Mouse (Mus musculus) stomach, embryonic 14.5 days (tissue): ENCODE data around the gene Olfr877. TPM values are rescaled to one million over a fixed set of nuclear protein-coding genes. Genes with fewer than 3 reads are reported as not detected.

Experiments
- ATAC-seq: fragments of 200-750 bp; cut with Nextera tagmentation; 2 replicates; pipeline ENCODE4 v1.8.0; 2017; ENCODE audit warnings: low read depth, moderate TSS enrichment; ENCODE audit not compliant: insufficient number of reproducible peaks, insufficient read depth, low FRiP score
- H3K27ac ChIP-seq: fragments of 300-500 bp; sonication (generic); 2 replicates; pipeline ENCODE4 v1.5.1; 2014; ENCODE audit warnings: mild to moderate bottlenecking, low read length, moderate library complexity, mixed read lengths
- H3K27me3 ChIP-seq: fragments of 300-500 bp; sonication (generic); 2 replicates; pipeline ENCODE4 v1.6.1; 2014; ENCODE audit warnings: low read length, control low read depth, mixed read lengths; ENCODE audit not compliant: control insufficient read depth, insufficient read depth
- H3K36me3 ChIP-seq: fragments of 300-500 bp; sonication (generic); 2 replicates; pipeline ENCODE4 v1.6.1; 2014; ENCODE audit warnings: mild to moderate bottlenecking, control low read depth, low read length, moderate library complexity, mixed read lengths; ENCODE audit not compliant: control insufficient read depth, insufficient read depth
- H3K4me1 ChIP-seq: fragments of 300-500 bp; sonication (generic); 2 replicates; pipeline ENCODE4 v1.6.1; 2014; ENCODE audit warnings: low read length, control low read depth, mixed read lengths; ENCODE audit not compliant: control insufficient read depth, insufficient read depth
- H3K4me2 ChIP-seq: fragments of 300-500 bp; sonication (generic); replicated peaks from 2 replicates; pipeline ENCODE4 v1.6.1; 2014; ENCODE audit warnings: low read depth, low read length, control low read depth
- H3K4me3 ChIP-seq: fragments of 300-500 bp; sonication (generic); 2 replicates; pipeline ENCODE4 v1.5.1; 2014; ENCODE audit warnings: low read depth, low read length, control low read depth
- H3K9ac ChIP-seq: fragments of 300-500 bp; sonication (generic); replicated peaks from 2 replicates; pipeline ENCODE4 v1.6.1; 2014; ENCODE audit warnings: low read depth, mild to moderate bottlenecking, control low read depth, low read length, moderate library complexity, mixed read lengths
- H3K9me3 ChIP-seq: fragments of 300-500 bp; sonication (generic); 2 replicates; pipeline ENCODE4 v1.6.1; 2016; ENCODE audit warnings: low read depth, low read length, control low read depth; ENCODE audit not compliant: control insufficient read depth
- WGBS: fragments of 180-500 bp; shearing (Covaris S2); extraction: QIAGEN DNeasy Blood & Tissue Kit; methylation state at CpG from one replicate; pipeline ENCODE4 v1.1.7; 2014; 5-methylcytosine and 5-hydroxymethylcytosine counted together
- polyA plus RNA-seq: library from polyadenylated mRNA; unstranded; fragments of >200 nt; fragmentation: Nextera tagmentation; extraction: Ambion mirVana; gene quantifications from 2 replicates; pipeline ENCODE4 v1.2.1, GENCODE M21; 2014

Olfr877 gene
- polyA plus RNA-seq = not detected in 2 replicates

- Histone ChIP-seq H3K27me3 (no peaks in the 10 kb centered on the region), H3K4me2 (no peak within 1 kb of the TSS), H3K9me3 (no peaks in the 10 kb centered on the region), H3K4me3 (no peak within 1 kb of the TSS), H3K27ac (no peak within 1 kb of the TSS), H3K9ac (no peak within 1 kb of the TSS), H3K4me1 (no peaks in the 10 kb centered on the region), H3K36me3 (no peaks in the 10 kb centered on the region)
- WGBS = 77% methylated on average over 4 of the region's 4 CpGs
- ATAC-seq = no peak
Observed at GRCm38 (mm10) chr9:37853969-37854368, at the start of gene Olfr877. Gene Olfr877 (plus strand): TSS chr9:37854269.

DNA sequence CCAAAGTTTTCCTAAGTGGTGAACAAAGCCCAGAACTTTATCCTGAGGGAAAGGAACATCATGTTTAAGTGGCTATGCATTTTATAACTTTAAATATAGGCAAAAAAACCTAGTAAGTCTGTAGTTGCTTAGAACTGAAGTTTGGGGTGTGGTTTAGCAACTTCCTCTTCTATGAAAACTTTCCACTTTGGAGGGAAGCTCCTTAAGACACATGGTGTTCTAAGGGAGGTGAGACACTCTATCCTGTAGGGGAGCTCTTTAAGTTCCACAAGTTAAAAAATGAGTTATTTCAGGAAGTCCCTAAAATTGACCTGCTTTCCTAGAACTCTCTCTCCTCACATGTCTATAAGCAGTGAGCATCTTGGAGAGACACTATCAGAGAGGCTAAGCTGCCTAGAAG is 46.8 kb upstream of the Olfr877 start:
- Histone ChIP-seq H3K9me3 (no peaks in the 10 kb centered on the region), H3K4me1 (no peaks in the 10 kb centered on the region), H3K4me2 (no peak overlapping the region), H3K27me3 (no peaks in the 10 kb centered on the region), H3K4me3 (no peak overlapping the region), H3K9ac (no peak overlapping the region), H3K36me3 (no peaks in the 10 kb centered on the region), H3K27ac (no peak overlapping the region)
- no peak for ATAC-seq

DNA sequence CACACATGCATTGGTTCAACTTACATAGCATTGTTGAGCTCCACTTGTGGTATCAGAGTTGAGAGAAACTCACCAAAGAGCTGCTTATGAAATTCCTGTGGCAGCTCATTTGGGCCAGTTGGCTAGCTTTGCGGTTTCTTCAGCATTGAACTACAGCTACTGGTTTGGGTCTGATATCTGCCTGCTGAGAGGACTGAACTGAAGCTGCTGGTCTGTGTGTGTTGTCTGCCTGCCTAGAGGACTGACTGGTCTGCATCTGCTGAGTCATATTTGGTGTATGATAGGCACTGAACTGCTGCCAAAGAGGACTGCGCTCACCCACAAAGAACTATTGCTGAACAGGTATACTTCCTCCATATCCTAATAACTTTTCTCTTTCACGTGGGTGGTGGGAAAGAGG is 45.6 kb upstream of the Olfr877 start:
- Histone ChIP-seq H3K4me1 (no peaks in the 10 kb centered on the region), H3K27ac (no peak overlapping the region), H3K4me2 (no peak overlapping the region), H3K36me3 (no peaks in the 10 kb centered on the region), H3K4me3 (no peak overlapping the region), H3K9me3 (no peaks in the 10 kb centered on the region), H3K27me3 (no peaks in the 10 kb centered on the region), H3K9ac (no peak overlapping the region)
- 79% methylated on average over 3 of the region's 3 CpGs for WGBS
- no peak for ATAC-seq

- no peaks in the 10 kb centered on the region for H3K9me3 ChIP-seq
- no peaks in the 10 kb centered on the region for H3K27me3 ChIP-seq
- WGBS = 72% methylated on average over 2 of the region's 2 CpGs
- H3K27ac ChIP-seq = no peak overlapping the region
- no peak overlapping the region for H3K4me2 ChIP-seq
- H3K4me3 ChIP-seq = no peak overlapping the region
- no peaks in the 10 kb centered on the region for H3K4me1 ChIP-seq
- ATAC-seq = no peak
- H3K9ac ChIP-seq = no peak overlapping the region
- no peaks in the 10 kb centered on the region for H3K36me3 ChIP-seq
Observed at GRCm38 (mm10) chr9:37808976-37809375, 45.1 kb upstream of the Olfr877 start.

DNA sequence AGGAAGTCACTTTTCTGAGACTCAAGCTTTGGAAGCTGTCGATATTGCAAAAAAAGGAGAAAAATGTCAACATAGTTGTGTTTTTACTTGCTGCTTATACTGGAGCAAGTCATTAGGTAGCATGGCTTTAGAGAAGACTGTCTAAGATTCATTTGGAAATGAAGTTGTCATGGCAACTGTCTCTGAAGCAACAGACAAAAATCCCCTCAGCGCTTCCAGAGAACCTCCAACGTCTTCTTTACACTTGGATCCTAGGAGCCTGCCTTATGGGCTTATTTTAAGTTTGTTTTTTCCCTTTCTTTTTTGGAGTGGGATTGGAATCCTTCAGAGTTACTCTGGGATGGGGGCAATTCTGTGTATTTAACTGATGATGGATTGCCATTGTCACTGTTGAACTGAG is 39.4 kb upstream of the Olfr877 start:
- Histone ChIP-seq H3K4me2 (no peak overlapping the region), H3K4me3 (no peak overlapping the region), H3K27ac (no peak overlapping the region), H3K27me3 (no peaks in the 10 kb centered on the region), H3K9me3 (no peaks in the 10 kb centered on the region), H3K4me1 (no peaks in the 10 kb centered on the region), H3K36me3 (no peaks in the 10 kb centered on the region), H3K9ac (no peak overlapping the region)
- 72% methylated on average over 3 of the region's 3 CpGs for WGBS
- ATAC-seq = no peak

DNA sequence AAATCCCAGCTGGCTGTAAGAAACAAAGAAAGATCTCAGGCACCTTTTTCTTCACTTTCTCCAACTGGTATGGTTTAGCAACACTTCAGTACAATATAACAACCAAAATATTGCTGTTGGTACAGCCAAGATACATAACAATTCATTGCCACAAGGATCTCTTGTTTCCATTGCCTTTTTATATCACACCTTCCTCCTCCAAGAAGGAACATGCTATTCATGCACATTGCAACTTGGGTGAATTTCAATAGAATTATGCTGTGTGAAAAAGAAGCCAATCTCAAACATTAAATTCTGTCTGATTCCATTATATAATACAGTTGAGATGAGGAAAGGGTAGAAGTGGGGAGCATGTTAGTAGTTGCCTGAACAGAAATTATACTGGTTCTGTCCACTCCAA is 24.2 kb upstream of the Olfr877 start:
- H3K27me3 ChIP-seq = no peaks in the 10 kb centered on the region
- no peak overlapping the region for H3K4me3 ChIP-seq
- H3K4me1 ChIP-seq = no peaks in the 10 kb centered on the region
- no peaks in the 10 kb centered on the region for H3K36me3 ChIP-seq
- H3K9me3 ChIP-seq = no peaks in the 10 kb centered on the region
- H3K9ac ChIP-seq = no peak overlapping the region
- no peak for ATAC-seq
- H3K4me2 ChIP-seq = no peak overlapping the region
- H3K27ac ChIP-seq = no peak overlapping the region

- Histone ChIP-seq H3K36me3 (no peaks in the 10 kb centered on the region), H3K4me1 (no peaks in the 10 kb centered on the region), H3K27ac (no peak overlapping the region), H3K4me3 (no peak overlapping the region), H3K9ac (no peak overlapping the region), H3K9me3 (no peaks in the 10 kb centered on the region), H3K27me3 (no peaks in the 10 kb centered on the region), H3K4me2 (no peak overlapping the region)
- 77% methylated on average over 1 of the region's 1 CpGs for WGBS
- ATAC-seq = no peak
Observed at GRCm38 (mm10) chr9:37833341-37833740, 20.7 kb upstream of the Olfr877 start.

DNA sequence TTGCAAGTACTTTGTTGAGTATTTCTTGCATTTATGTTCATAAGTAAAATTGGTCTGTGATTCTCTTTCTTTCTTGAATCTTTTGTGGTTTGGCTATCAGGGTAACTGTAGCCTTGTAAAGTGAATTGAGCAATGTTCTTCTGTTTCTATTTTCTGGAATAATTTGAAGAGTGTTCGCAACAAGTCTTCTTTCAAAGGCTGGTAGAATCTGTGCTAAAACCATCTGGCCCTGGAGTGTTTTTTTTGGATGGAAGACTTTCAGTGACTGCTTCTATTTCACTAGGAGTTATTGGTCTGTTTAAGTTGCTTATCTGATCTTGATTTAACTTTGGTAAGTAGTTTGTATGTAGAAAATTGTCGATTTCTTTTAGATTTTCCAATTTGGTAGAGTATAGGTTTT is 4.8 kb upstream of the Olfr877 start:
- ATAC-seq = no peak
- Histone ChIP-seq H3K4me2 (no peak overlapping the region), H3K27ac (no peak overlapping the region), H3K4me3 (no peak overlapping the region), H3K27me3 (no peaks in the 10 kb centered on the region), H3K9me3 (no peaks in the 10 kb centered on the region), H3K9ac (no peak overlapping the region), H3K36me3 (no peaks in the 10 kb centered on the region), H3K4me1 (no peaks in the 10 kb centered on the region)
- 80% methylated on average over 2 of the region's 2 CpGs for WGBS

DNA sequence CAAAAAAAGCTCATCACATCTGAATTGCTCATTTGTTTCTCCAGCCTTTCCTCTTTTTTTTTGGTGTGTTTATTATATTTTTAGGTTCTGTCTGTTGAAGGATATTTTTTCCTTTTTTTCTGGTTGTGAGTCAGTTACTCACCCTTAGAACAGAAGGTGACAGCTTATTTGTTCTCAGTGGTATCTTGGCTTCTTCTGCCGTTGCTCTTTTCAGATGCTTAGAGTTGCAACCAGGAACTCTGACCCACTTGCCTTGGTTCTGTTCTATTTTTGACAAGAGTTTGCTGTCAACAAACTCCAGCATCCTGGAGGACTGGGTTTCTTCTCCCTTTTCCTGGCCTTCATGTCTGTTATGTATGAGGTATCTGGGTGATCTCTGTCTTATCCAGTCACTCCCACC is 9.3 kb downstream of the Olfr877 start:
- Histone ChIP-seq H3K9me3 (no peaks in the 10 kb centered on the region), H3K4me1 (no peaks in the 10 kb centered on the region), H3K27me3 (no peaks in the 10 kb centered on the region), H3K27ac (no peak overlapping the region), H3K4me3 (no peak overlapping the region), H3K9ac (no peak overlapping the region), H3K4me2 (no peak overlapping the region), H3K36me3 (no peaks in the 10 kb centered on the region)
- no peak for ATAC-seq
- 61% methylated on average over 1 of the region's 1 CpGs for WGBS
